Mouse (Mus musculus) testis, adult 2 months (tissue): Measurements from ENCODE around the gene Pakap. TPM values are rescaled to one million over a fixed set of nuclear protein-coding genes. Genes with fewer than 3 reads are reported as not detected.

Source experiments
- H3K27ac ChIP-seq: fragments of 200-500 bp; 2 replicates; pipeline ENCODE4 v1.5.1; 2012; ENCODE audit warnings: low read depth, low read length; ENCODE audit not compliant: control insufficient read depth, insufficient read depth
- H3K27me3 ChIP-seq: fragments of 200-500 bp; 2 replicates; pipeline ENCODE4 v1.6.1; 2012; ENCODE audit warnings: mild to moderate bottlenecking, low read length, moderate library complexity; ENCODE audit not compliant: control insufficient read depth, insufficient read depth
- H3K36me3 ChIP-seq: fragments of 200-500 bp; 2 replicates; pipeline ENCODE4 v1.6.1; 2012; ENCODE audit warnings: mild to moderate bottlenecking, low read length; ENCODE audit not compliant: control insufficient read depth, insufficient read depth
- H3K4me1 ChIP-seq: fragments of 200-500 bp; 2 replicates; pipeline ENCODE4 v1.6.1; 2012; ENCODE audit warnings: low read length; ENCODE audit not compliant: control insufficient read depth, insufficient read depth
- H3K4me3 ChIP-seq: fragments of 200-500 bp; 2 replicates; pipeline ENCODE4 v1.5.1; 2012; ENCODE audit warnings: low read depth, mild to moderate bottlenecking, low read length, moderate library complexity, mixed read lengths; ENCODE audit not compliant: control insufficient read depth
- CTCF ChIP-seq: fragments of 200-500 bp; IDR thresholded peaks from 2 replicates; pipeline ENCODE4 v1.5.1; 2012; ENCODE audit warnings: low read depth, mild to moderate bottlenecking, inconsistent platforms, low read length, moderate library complexity; ENCODE audit not compliant: control insufficient read depth, insufficient read depth, insufficient replicate concordance
- POLR2A ChIP-seq: fragments of 200-500 bp; IDR thresholded peaks from 2 replicates; pipeline ENCODE4 v1.6.1; 2012; ENCODE audit warnings: low read depth, mild to moderate bottlenecking, inconsistent platforms, low read length, moderate library complexity; ENCODE audit not compliant: control insufficient read depth
- polyA plus RNA-seq: library from polyadenylated mRNA; depleted of rRNA; stranded (reverse); fragments of >200 nt; gene quantifications from 2 replicates; pipeline ENCODE4 v1.2.3, GENCODE M21; 2012

The Pakap gene
- polyA plus RNA-seq, 1 experiment: 0.96 TPM

DNA sequence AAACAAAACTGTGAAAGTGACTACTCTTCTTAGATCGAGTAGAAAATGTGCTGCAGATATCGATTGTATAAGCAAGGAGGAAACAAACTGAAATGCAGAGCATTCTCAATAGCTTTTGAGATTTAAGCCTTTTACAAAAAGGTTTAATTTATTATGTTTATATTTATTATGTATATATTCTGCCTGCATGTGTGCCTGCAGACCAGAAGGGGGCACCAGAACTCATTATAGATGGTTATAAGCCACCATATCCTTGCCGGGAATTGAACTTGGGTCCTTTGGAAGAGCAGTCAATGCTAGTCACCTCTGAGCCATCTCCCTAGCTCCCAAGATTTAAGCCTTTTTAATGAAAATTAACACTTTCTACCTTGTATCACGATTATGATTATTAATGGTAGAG is 32.9 kb upstream of the Pakap start:
- H3K4me1 ChIP-seq: no peaks in the 10 kb centered on the region
- TF ChIP-seq POLR2A (no peak), CTCF (no peak)

DNA sequence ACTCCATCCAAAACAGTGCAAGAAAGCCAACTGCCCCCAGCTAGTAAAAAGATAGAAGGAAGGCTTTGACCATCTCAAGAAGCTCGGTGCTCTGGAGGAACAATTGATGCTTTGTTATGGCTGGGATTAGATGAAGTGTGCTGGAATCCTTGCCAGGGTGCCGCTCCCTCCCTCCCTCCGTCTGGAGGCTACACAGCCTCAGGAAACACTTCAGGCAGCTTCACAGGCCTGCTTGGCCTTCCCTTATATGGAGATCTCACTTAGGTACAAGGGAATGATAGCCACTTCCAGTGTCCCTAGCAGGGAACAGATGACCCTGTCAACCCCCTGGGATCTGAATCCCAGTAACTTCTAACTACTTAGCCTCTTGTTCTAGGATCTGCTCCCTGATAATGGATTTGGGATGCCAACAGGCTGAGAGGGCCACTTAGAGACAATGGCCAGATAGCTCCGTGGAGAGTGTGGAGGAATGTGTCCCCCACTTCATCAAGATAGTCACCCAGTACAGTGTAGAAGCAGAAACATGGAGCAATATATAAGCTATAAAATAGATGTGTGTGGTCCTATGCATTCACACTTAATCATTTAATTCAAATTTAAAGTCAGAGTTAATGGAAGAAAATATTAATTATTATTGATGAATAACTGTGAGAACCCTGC is 29.8 kb upstream of the Pakap start:
- Histone ChIP-seq H3K4me3 (no peak overlapping the region), H3K4me1 (no peaks in the 10 kb centered on the region), H3K27ac (no peak overlapping the region), H3K36me3 (no peaks in the 10 kb centered on the region), H3K27me3 (no peaks in the 10 kb centered on the region)
- TF ChIP-seq POLR2A (no peak), CTCF (no peak)

More for the DNA sequence above, 32.9 kb upstream of the Pakap start:
- H3K27ac ChIP-seq: no peak overlapping the region
- H3K27me3 ChIP-seq: no peaks in the 10 kb centered on the region
- H3K4me3 ChIP-seq: no peak overlapping the region
- H3K36me3 ChIP-seq: no peaks in the 10 kb centered on the region

DNA sequence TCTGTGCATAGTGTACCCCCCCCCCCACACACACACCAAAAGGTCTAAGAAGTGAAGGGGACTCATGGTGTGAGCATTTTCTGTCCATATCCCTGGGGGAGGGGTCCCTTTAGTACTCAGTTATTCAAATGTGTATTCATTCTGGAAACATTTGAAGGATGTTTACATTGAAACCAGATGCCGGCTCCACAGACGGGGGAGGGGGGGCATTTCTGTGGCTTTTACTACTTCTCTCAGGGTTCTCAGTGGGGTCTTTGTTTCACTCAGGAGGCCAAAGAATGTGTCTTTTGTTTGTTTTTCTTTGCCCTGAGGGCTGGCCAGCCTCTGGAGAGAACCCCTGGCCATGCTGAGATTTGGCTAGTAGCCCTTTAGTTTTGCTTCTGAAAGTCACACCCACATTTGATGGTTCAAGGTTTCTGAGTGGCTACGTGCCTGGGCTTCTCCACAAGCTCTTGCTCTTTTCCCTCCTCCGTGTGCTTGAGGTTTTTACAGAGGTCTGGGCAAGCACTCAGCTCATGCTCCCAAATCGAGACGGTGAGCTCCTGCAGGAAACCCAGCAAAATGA is 24.2 kb upstream of the Pakap start:
- Histone ChIP-seq H3K4me3 (no peak overlapping the region), H3K27ac (no peak overlapping the region), H3K4me1 (no peaks in the 10 kb centered on the region; the same call in 1 of the 2 replicates)

DNA sequence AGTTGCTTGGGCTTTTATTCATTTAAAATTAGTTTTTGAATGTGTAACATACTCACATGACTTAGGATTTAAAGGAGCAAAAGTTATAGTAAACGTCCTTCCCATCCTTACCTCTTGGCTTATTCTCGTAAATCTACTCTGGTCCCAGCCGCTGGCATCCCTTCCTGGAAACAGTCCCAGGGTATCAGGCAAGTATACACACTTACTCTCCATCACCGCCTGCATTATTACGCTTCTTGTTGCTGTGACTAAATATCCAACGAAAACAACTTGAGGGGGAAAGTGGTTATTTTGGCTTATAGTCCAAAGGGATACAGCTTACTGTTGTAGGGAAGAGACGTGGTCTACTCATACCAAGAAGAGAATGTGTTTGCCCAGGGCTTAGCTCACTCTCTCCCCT is 20.2 kb upstream of the Pakap start:
- H3K27me3 ChIP-seq: no peaks in the 10 kb centered on the region
- H3K27ac ChIP-seq: no peak overlapping the region
- no peak overlapping the region for H3K4me3 ChIP-seq
- no peaks in the 10 kb centered on the region; the same call in 1 of the 2 replicates for H3K4me1 ChIP-seq
- TF ChIP-seq POLR2A (no peak), CTCF (no peak)
- no peaks in the 10 kb centered on the region for H3K36me3 ChIP-seq

More for the DNA sequence above, 24.2 kb upstream of the Pakap start:
- H3K27me3 ChIP-seq: no peaks in the 10 kb centered on the region
- TF ChIP-seq POLR2A (no peak), CTCF (no peak)
- no peaks in the 10 kb centered on the region for H3K36me3 ChIP-seq

DNA sequence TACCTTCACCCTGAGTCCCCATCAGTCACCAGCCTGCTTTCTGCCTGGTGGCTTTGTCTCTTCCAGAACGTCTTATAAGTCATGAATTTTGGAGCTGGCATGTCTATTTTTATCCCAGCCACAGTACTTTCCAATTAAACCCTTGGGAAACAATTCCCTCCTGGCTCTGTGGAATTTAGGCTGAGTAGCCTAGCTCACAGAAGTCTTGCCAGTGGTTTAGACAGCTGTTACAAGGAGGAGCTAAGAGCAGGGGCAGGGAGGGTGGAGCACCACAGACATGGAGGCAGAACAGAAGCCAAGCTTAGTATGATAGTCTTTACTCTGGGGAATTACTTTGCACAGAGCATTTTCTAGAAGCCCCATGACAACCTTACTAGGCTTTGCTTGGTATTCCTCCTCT is 17.8 kb upstream of the Pakap start:
- H3K27ac ChIP-seq: no peak overlapping the region
- no peaks in the 10 kb centered on the region for H3K27me3 ChIP-seq
- no peaks in the 10 kb centered on the region for H3K36me3 ChIP-seq
- TF ChIP-seq CTCF (no peak), POLR2A (no peak)
- H3K4me1 ChIP-seq: no peaks in the 10 kb centered on the region
- H3K4me3 ChIP-seq: no peak overlapping the region

DNA sequence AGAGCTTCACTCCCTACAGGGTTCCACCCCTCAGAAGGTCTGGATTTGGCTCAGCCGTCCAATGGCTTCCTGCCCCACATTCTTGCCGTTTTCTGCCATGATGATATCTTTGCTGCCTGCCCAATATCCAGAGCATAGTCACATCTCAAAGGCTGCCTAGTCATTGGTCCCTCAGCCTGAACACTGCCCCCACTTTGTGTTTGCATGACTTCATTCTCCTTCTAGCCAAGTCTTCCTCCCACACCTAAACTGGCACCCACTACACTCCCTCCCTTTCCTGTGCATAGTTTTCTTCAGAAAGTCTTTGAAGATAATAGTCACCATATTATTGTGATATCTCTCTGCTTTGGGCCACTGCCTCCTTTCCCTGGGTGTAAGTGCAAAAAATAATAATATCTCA is 10.9 kb upstream of the Pakap start:
- H3K36me3 ChIP-seq: no peaks in the 10 kb centered on the region
- H3K27me3 ChIP-seq: no peaks in the 10 kb centered on the region
- H3K27ac ChIP-seq: no peak overlapping the region
- no peaks in the 10 kb centered on the region for H3K4me1 ChIP-seq
- no peak overlapping the region for H3K4me3 ChIP-seq
- TF ChIP-seq POLR2A: no peak
- no peak for TF ChIP-seq CTCF

DNA sequence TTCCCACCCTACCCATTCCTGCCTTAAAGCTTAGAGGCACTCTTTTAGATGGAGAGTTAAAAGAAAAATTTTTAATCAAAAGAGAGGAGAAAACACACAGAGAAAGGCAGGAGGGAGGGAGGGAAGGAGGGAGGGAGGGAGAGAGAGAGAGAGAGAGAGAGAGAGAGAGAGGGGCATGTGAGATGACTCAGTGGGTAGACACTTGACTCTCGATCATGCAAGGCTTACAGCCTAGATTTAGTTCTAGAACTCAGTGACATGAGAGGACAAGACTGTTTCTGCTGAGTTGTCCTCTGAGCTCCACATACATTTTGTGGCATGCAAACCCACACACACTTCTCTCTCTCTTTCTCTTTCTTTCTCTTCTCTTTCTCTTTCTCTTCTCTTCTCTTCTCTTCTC is 8.5 kb upstream of the Pakap start:
- TF ChIP-seq POLR2A: no peak
- TF ChIP-seq CTCF: no peak
- H3K27me3 ChIP-seq: no peaks in the 10 kb centered on the region
- H3K4me1 ChIP-seq: no peaks in the 10 kb centered on the region
- H3K36me3 ChIP-seq: no peaks in the 10 kb centered on the region
- H3K4me3 ChIP-seq: no peak overlapping the region
- H3K27ac ChIP-seq: no peak overlapping the region

DNA sequence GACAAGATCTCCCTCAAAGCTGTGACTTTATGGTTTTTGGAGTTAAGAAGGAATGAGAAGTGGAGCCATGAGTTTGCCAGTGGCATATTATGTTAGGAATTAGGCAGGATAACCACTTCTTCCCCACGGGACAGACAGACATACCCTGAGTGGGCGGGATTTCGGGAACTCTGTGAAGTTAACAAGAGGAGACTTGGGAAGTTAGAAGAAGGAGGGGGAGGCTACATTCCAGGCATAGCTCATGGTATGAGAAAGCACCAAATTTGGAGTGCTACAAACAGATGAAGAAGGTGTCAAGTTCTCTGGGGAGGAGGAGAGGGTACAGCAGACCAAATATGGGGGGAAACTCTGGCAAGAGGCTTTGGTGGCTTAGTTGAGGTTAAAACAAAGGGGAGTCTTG is 8.0 kb upstream of the Pakap start:
- Histone ChIP-seq H3K27ac (no peak overlapping the region), H3K27me3 (no peaks in the 10 kb centered on the region), H3K4me1 (no peaks in the 10 kb centered on the region)

More for the DNA sequence above, 8.0 kb upstream of the Pakap start:
- no peak for TF ChIP-seq POLR2A
- TF ChIP-seq CTCF: no peak
- no peaks in the 10 kb centered on the region for H3K36me3 ChIP-seq
- no peak overlapping the region for H3K4me3 ChIP-seq
